Mouse (Mus musculus) liver, embryonic 15.5 days (tissue): ENCODE measurements around the gene Cttnbp2nl. TPM values are rescaled to one million over a fixed set of nuclear protein-coding genes. Genes with fewer than 3 reads are reported as not detected.

ENCODE experiments used
- ATAC-seq: fragments of 200-750 bp; cut with Nextera tagmentation; 2 replicates; pipeline ENCODE4 v1.8.0; 2017; ENCODE audit warnings: moderate number of reproducible peaks, mild to moderate bottlenecking, moderate library complexity; ENCODE audit not compliant: insufficient read depth
- H3K27ac ChIP-seq: fragments of 300-500 bp; sonication (generic); replicated peaks from 2 replicates; pipeline ENCODE4 v1.5.1; 2015; ENCODE audit warnings: mild to moderate bottlenecking, inconsistent platforms
- H3K27me3 ChIP-seq: fragments of 300-500 bp; sonication (generic); 2 replicates; pipeline ENCODE4 v1.6.1; 2015; ENCODE audit warnings: mild to moderate bottlenecking, inconsistent platforms
- H3K36me3 ChIP-seq: fragments of 300-500 bp; sonication (generic); replicated peaks from 2 replicates; pipeline ENCODE4 v1.6.1; 2015; ENCODE audit warnings: moderate library complexity, mild to moderate bottlenecking, inconsistent platforms
- H3K4me1 ChIP-seq: fragments of 300-500 bp; sonication (generic); replicated peaks from 2 replicates; pipeline ENCODE4 v1.6.1; 2015; ENCODE audit warnings: inconsistent platforms
- H3K4me2 ChIP-seq: fragments of 300-500 bp; sonication (generic); 2 replicates; pipeline ENCODE4 v1.6.1; 2015; ENCODE audit warnings: moderate library complexity, mild to moderate bottlenecking, inconsistent platforms
- H3K4me3 ChIP-seq: fragments of 300-500 bp; sonication (generic); replicated peaks from 2 replicates; pipeline ENCODE4 v1.5.1; 2015; ENCODE audit warnings: mild to moderate bottlenecking, inconsistent platforms
- H3K9ac ChIP-seq: fragments of 300-500 bp; sonication (generic); 2 replicates; pipeline ENCODE4 v1.6.1; 2015; ENCODE audit warnings: moderate library complexity, mild to moderate bottlenecking, inconsistent platforms
- H3K9me3 ChIP-seq: fragments of 300-500 bp; sonication (generic); replicated peaks from 2 replicates; pipeline ENCODE4 v1.6.1; 2016; ENCODE audit warnings: inconsistent platforms
- WGBS: fragments of 180-500 bp; shearing (Covaris S2); methylation state at CpG from one replicate; pipeline ENCODE4 v1.1.7; 2015; ENCODE audit warnings: mixed read lengths; ENCODE audit not compliant: insufficient replicate concordance; 5-methylcytosine and 5-hydroxymethylcytosine counted together
- polyA plus RNA-seq: library from polyadenylated mRNA; unstranded; fragments of >200 nt; fragmentation: Nextera tagmentation; extraction: Ambion mirVana; gene quantifications from 2 replicates; pipeline ENCODE4 v1.2.1, GENCODE M21; 2015

The Cttnbp2nl gene
- polyA plus RNA-seq, 1 experiment from 2014 or later, result 2.1 TPM

DNA sequence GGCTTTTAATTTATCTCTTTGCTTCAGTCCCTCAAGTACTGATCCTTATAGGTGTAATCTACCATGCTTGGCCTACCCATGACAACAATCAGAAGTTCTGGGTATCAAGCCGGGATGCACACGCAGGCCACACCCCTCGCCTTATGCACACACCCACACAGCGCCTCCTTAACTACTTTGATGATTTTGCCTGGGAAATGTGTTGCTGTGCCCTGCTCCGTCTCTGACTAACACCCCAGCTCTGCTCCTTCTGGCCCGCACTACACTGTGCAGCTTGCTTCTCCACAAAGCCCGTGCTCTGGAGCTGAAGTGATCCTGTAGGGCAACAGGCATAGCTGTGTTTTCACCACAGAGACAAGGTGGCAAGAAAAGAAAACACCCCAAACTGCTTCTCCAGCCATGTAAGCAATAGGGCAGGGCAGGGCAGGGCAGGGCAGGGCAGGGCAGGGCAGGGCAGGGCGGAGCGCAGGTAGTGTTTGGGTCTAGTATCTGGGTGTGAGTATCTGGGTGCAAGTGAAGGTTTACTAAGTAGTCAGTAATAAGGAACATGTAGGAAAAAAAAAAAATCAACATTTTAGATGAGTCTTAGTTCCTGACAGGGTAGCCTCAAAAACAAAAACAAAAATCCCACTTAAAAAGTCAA, 11.8 kb downstream of the Cttnbp2nl start:
- Histone ChIP-seq H3K9me3 (no peaks in the 10 kb centered on the region), H3K27me3 (peaks cover 4% of the 10 kb centered on the region; the same call in 1 of the 2 replicates), H3K27ac (no peak overlapping the region), H3K4me1 (peaks cover 3% of the 10 kb centered on the region; the same call in 1 of the 2 replicates), H3K9ac (no peak overlapping the region), H3K4me3 (no peak overlapping the region), H3K4me2 (no peak overlapping the region), H3K36me3 (no peaks in the 10 kb centered on the region)
- ATAC-seq, result no peak
- WGBS, result 62% methylated on average over 9 of the region's 9 CpGs

DNA sequence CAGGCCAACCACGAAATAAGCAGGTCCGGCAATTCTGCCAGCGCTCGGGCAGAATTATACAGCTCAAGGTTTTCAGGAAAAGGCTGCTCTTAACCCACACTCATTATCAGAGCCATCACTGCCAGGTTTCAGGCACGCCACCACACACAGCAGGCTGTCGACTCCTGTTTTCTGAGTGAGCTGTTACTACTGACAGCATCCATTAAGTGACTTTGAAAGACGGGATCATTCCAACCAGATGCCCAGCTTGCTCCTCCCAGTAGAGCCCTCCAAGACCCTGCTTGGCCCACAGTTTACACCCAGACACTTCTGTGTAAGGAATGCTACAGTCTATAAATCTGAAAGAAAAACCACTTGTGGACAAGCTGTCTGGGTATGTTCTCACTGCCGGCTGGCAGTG, 12.9 kb downstream of the Cttnbp2nl start:
- H3K9me3 ChIP-seq, result no peaks in the 10 kb centered on the region

DNA sequence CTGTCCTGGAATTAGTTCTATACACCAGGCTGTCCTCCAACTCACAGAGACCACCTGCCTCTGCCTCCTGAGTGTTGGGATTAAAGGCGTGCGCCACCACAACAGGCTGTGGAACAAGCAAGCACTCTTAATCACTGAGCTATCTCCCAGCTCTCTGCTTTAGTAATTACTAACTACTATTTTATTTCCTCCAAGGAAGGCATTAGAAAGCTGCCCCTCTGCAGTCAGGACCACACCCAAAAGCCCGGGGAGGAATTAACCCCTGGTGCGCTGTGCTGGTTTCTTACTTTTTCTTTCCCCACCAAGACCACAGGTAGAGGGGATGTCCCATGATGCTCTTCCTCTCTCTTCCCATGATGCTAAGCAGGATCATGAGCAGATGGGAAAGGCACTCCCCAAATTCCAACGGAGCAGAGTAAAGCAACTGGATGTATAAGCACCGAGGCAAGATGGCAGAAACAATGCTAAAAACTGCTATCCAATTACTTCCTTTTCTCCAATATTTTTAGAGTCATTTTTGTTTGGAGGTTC, 15.6 kb downstream of the Cttnbp2nl start:
- ATAC-seq, result no peak
- H3K27ac ChIP-seq, result no peak overlapping the region
- H3K9me3 ChIP-seq, result no peaks in the 10 kb centered on the region
- WGBS, result 60% methylated on average over 6 of the region's 6 CpGs
- H3K4me3 ChIP-seq, result no peak overlapping the region
- no peaks in the 10 kb centered on the region; the same call in 1 of the 2 replicates for H3K4me1 ChIP-seq
- H3K36me3 ChIP-seq, result no peaks in the 10 kb centered on the region
- H3K27me3 ChIP-seq, result no peaks in the 10 kb centered on the region; the same call in 1 of the 2 replicates
- no peak overlapping the region for H3K9ac ChIP-seq
- no peak overlapping the region for H3K4me2 ChIP-seq

More for the DNA sequence above, 12.9 kb downstream of the Cttnbp2nl start:
- Histone ChIP-seq H3K4me3 (no peak overlapping the region), H3K4me1 (peaks cover 3% of the 10 kb centered on the region; the same call in 1 of the 2 replicates), H3K27ac (no peak overlapping the region), H3K4me2 (no peak overlapping the region), H3K36me3 (no peaks in the 10 kb centered on the region), H3K9ac (no peak overlapping the region), H3K27me3 (no peaks in the 10 kb centered on the region; the same call in 1 of the 2 replicates)
- whole genome bisulfite sequencing, result 36% methylated on average over 8 of the region's 8 CpGs
- no peak for ATAC-seq

DNA sequence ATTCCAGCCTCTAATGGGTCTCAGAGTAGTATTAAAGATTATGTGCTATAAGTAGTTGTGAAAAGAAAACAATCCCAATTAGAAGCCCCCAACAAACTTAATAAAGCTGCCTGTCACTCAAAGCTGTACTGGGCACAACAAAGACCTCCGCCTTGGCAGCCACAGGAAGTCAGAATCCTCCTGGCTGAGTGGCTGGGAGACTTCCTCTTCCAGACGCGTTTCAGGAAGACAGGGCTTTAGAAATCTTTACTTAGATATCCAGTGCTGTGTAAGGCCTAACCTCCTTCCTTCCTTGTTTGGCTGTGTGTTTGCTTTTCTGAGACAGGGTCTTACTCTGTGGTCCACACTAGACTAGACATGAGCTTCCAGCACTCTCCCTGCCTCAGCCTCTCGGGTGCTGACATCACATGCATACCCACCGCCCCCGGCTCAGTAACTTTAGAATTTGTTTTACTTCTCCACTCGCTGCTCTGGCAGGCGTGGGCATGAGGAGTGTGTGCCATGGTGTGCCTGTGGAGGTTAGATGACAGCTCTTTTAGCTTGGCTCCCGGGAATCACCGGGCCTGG, 16.6 kb downstream of the Cttnbp2nl start:
- H3K4me1 ChIP-seq, result no peaks in the 10 kb centered on the region; the same call in 1 of the 2 replicates
- H3K9me3 ChIP-seq, result no peaks in the 10 kb centered on the region
- H3K36me3 ChIP-seq, result no peaks in the 10 kb centered on the region
- 0 out of 2 replicates have a peak, but pooled peaks have one; percentile 25 for ATAC-seq
- no peaks in the 10 kb centered on the region; the same call in 1 of the 2 replicates for H3K27me3 ChIP-seq
- WGBS, result 34% methylated on average over 10 of the region's 10 CpGs
- H3K4me2 ChIP-seq, result no peak overlapping the region
- H3K27ac ChIP-seq, result no peak overlapping the region
- no peak overlapping the region for H3K9ac ChIP-seq
- H3K4me3 ChIP-seq, result no peak overlapping the region

DNA sequence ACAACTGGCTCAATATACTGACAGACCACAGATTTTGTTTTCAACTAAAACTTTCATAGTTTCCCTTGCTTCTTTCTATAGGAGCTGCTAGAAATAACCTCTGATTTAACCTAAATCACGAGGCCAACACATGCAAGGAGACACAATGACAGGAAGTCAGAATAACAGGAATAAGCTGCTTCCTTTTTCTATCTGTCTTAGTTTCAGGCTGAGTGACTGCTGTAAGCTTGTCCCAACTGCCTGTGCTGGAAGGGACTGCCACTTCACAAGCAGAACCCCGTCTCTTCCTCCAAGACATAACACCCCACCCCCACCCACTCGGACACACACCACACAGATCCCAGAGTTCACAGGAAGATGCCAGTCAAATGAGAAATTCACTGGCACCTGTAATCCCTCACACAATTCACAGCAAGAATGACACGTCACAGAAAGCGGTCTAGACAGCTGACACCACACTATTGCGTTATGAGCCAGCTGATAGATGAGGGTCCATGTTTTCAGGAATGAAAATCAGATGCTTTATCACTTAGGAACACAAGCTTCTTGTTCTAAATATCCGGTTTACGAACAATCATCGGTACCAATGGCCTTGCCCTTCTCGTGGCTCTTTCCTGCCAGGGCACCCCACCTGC, 29.5 kb downstream of the Cttnbp2nl start:
- Histone ChIP-seq H3K4me3 (no peak overlapping the region), H3K27ac (0 out of 2 replicates have a peak overlapping the region, but pooled peaks have one; percentile 4), H3K36me3 (no peaks in the 10 kb centered on the region), H3K9ac (no peak overlapping the region), H3K4me1 (no peaks in the 10 kb centered on the region), H3K9me3 (no peaks in the 10 kb centered on the region), H3K4me2 (no peak overlapping the region), H3K27me3 (no peaks in the 10 kb centered on the region)
- 33% methylated on average over 10 of the region's 10 CpGs for WGBS
- peak; percentile 31; the same call in 1 of the 2 replicates for ATAC-seq

DNA sequence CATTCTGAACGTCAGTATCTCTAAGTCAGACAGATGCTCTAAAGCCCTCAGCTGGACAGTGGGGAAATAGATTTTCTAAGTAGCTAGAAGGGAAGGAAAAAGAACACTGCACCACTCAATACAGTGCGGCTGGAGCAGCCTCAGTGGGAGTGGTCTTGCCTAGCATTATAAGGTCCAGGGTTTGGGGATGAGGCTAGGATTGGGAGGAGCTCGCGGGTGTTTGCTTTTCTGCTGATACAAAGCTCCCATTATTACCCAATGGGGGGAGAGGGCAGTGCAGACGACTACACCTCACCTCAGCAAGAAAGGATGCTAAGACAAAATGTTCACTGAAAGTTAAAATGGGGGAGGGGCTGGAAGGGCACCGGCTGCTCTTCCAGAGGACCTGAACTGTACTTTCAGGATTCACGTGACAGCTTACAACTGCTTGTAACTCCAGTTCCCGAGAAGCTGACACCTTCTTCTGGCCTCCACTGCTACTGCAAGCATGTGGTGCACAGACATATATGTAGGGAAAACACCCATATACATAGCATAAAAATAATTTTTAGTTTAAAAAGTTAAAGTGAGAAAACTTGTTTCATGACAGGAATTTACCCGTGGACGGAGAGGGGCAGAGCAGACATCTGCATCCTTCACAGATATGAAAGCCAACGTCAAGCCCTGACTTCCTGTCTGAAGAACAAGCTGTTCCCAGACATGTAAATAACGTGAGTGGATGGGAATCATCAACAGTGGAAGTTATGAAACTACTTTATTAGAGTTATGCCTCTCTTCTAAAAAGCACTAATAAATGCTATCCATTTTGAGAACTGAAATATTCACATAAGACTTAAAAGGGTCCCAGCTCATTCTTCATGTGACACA, 32.9 kb downstream of the Cttnbp2nl start:
- Histone ChIP-seq H3K27ac (0 out of 2 replicates have a peak overlapping the region, but pooled peaks have one; percentile 14), H3K36me3 (no peaks in the 10 kb centered on the region), H3K9ac (no peak overlapping the region), H3K4me1 (no peaks in the 10 kb centered on the region), H3K4me3 (no peak overlapping the region), H3K4me2 (no peak overlapping the region), H3K9me3 (no peaks in the 10 kb centered on the region), H3K27me3 (no peaks in the 10 kb centered on the region)
- 18% methylated on average over 12 of the region's 12 CpGs for WGBS
- ATAC-seq, result no peak

DNA sequence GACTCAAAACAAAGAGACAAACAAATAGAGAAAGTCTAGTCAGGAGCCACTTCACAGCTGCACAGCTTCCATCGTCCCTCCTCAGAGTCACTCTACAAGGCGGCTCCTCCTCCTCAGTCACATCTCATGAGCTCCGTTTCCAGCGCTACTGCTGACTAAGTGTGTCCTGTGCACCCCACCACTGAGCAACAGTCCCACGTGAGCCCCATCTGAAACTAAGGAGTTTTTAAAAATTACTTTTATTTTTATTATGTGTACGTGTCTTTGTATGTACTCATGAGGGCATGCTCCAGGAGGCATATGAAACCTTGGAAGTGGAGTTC, 34.2 kb downstream of the Cttnbp2nl start:
- no peak for ATAC-seq
- WGBS, result 61% methylated on average over 6 of the region's 6 CpGs
- 0 out of 2 replicates have a peak overlapping the region, but pooled peaks have one; percentile 7 for H3K27ac ChIP-seq
- no peak overlapping the region for H3K4me3 ChIP-seq
- no peak overlapping the region for H3K9ac ChIP-seq
- H3K9me3 ChIP-seq, result no peaks in the 10 kb centered on the region
- H3K36me3 ChIP-seq, result no peaks in the 10 kb centered on the region
- H3K4me2 ChIP-seq, result no peak overlapping the region
- H3K27me3 ChIP-seq, result no peaks in the 10 kb centered on the region
- H3K4me1 ChIP-seq, result no peaks in the 10 kb centered on the region

DNA sequence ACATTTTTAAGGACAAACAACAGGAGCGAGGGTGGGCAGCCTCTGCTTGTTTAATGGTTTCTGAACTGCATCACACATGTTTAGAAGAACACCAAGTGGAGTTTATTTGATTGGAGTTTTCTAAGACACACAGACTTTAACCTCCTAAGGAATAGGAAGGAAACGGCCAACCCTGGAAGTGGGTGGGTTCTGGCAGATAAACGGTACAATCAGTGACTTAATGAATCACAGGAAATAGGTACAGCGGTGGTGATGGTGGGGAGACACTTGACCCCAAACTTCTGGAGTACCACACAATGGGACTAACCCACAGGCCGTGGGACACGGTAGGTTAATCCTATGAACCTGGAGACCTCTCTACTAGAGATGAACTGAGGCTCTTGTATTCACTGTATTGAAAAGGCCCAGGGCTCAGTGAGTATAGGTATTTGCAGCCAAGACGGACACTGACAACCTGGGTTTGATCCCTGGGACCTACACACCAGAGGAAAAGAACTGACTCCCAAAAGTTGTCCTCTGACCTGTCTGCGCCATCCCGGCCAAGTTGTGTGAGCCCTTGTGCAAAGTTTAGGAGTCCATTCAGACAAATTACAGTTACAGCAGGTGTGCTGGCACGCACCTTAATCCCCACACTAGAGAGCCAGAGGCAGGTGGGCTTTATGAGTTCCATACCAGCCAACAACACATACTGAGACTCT, 34.7 kb downstream of the Cttnbp2nl start:
- ATAC-seq, result no peak
- no peak overlapping the region for H3K4me2 ChIP-seq
- H3K4me1 ChIP-seq, result no peaks in the 10 kb centered on the region
- H3K9me3 ChIP-seq, result no peaks in the 10 kb centered on the region
- H3K9ac ChIP-seq, result no peak overlapping the region
- 40% methylated on average over 10 of the region's 10 CpGs for WGBS
- H3K4me3 ChIP-seq, result no peak overlapping the region
- H3K36me3 ChIP-seq, result no peaks in the 10 kb centered on the region
- no peaks in the 10 kb centered on the region for H3K27me3 ChIP-seq
- H3K27ac ChIP-seq, result 0 out of 2 replicates have a peak overlapping the region, but pooled peaks have one; percentile 7

DNA sequence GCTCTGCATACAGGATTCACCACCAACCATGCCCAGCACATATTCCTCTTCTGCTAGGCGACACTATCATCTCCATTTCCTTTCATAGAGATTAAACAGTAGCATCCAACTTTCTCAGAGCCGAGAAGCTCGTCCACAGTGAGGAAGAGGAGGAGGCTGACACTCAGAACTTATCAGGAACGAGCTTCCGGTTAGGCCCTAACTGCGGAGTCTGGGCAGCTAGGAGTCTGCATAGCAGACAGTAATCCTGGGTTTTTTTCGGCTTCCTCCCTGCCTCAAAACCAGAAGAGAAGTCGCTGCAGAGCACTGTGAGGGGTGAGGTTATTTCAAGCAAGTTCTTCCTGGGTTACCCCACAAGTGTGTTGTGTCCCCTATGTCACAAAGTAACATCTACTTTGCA, 35.6 kb downstream of the Cttnbp2nl start:
- Histone ChIP-seq H3K9ac (no peak overlapping the region), H3K27me3 (no peaks in the 10 kb centered on the region), H3K4me2 (no peak overlapping the region), H3K4me1 (no peaks in the 10 kb centered on the region), H3K27ac (0 out of 2 replicates have a peak overlapping the region, but pooled peaks have one; percentile 24), H3K36me3 (no peaks in the 10 kb centered on the region), H3K9me3 (no peaks in the 10 kb centered on the region), H3K4me3 (no peak overlapping the region)
- no peak; the same call in 1 of the 2 replicates for ATAC-seq
- WGBS, result 37% methylated on average over 8 of the region's 8 CpGs

DNA sequence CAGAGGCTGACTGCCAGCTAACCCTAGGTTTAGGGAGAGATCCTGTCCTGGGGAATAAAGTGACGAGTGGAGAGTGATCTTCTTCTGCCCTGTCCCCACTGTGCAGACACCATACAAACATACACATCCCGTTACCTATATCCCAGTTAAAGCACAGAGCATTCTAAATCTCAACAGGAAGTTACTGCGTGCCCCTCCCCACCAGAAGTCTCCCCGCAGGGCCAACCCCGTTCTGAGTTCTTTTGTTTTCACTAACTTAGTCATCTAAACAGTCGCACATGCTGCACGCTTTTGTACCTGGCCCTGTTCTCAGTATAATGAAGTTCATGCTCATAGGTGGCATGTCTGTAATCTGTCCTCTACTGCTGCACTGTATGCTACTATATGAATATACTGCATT, 36.7 kb downstream of the Cttnbp2nl start:
- 37% methylated on average over 7 of the region's 7 CpGs for WGBS
- Histone ChIP-seq H3K27me3 (no peaks in the 10 kb centered on the region), H3K4me1 (no peaks in the 10 kb centered on the region), H3K9me3 (no peaks in the 10 kb centered on the region), H3K9ac (no peak overlapping the region), H3K4me2 (no peak overlapping the region), H3K27ac (no peak overlapping the region), H3K36me3 (no peaks in the 10 kb centered on the region), H3K4me3 (no peak overlapping the region)
- no peak for ATAC-seq
